Mouse (Mus musculus): ENCODE measurements at regions not wholly inside any gene's neighbourhood (a gene's known extent, or its start where the extent isn't known, plus 50 kb on each side); places are given as distances from the start of the nearest gene placed in this dataset.

DNA sequence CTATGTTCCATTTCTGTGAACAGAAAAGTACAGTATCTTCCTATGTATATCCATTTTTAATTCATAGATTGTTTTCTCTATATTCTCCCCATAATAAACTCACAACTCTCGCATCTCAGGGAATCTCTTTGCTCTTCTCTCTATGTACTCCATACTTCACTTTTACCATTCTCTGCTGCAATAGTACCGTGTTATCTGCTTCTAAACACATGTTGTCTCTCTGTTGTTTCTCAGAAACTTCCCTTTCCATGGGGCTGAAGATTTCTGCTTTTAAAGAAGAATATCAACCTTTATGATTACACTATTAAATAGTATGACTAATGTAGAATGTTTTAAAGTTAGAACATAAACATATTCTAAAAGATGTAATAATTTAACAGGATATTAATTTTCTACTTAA lies 207.9 kb upstream of the Cntn3 start:
- H3K79me2 ChIP-seq (ENCODE audit: control insufficient read depth, insufficient read depth, low read length, poor library complexity): no peaks in the 10 kb centered on the region
- H3K9ac ChIP-seq (ENCODE audit: control insufficient read depth, low read depth, low read length, poor library complexity, severe bottlenecking): no peak overlapping the region
- DNase-seq (ENCODE audit: low read depth, low spot score): peak; percentile 80
- H3K36me3 ChIP-seq (ENCODE audit: control insufficient read depth in 1 of 2, insufficient read depth in 2 of 2, low read length in 2 of 2): peaks cover 0 to 3% of the 10 kb centered on the region in 2 experiments; a peak in 2 of 4 replicates
- no peak overlapping the region for H3K4me3 ChIP-seq (ENCODE audit: control insufficient read depth in 1 of 2, insufficient read depth in 1 of 2, low read depth in 2 of 2, low read length in 2 of 2)
- H3K4me1 ChIP-seq (ENCODE audit: control insufficient read depth in 1 of 2, insufficient read depth in 2 of 2, low read length in 2 of 2): peaks cover 0 to 5% of the 10 kb centered on the region in 2 experiments; a peak in 2 of 4 replicates
- H3K9me3 ChIP-seq (replicated peaks; ENCODE audit: insufficient read depth, low read length): no peaks in the 10 kb centered on the region
- H3K27ac ChIP-seq (ENCODE audit: control insufficient read depth, low read depth, low read length): no peak overlapping the region
- H3K27me3 ChIP-seq (ENCODE audit: control insufficient read depth in 1 of 2, insufficient read depth in 2 of 2, low read length in 2 of 2): no peaks in the 10 kb centered on the region
- no peak for TF ChIP-seq USF2 (IDR thresholded peaks at IDR 0.05; ENCODE audit: borderline replicate concordance in 1 of 2, insufficient read depth in 1 of 2, low read depth in 1 of 2, low read length in 2 of 2)
- TF ChIP-seq MEF2A (IDR thresholded peaks at IDR 0.05; ENCODE audit: extremely low read depth, insufficient replicate concordance, low read depth, low read length, poor library complexity, severe bottlenecking): no peak
- TF ChIP-seq ELF1 (IDR thresholded peaks at IDR 0.05; ENCODE audit: low read depth, low read length): no peak
- no peak for TF ChIP-seq MAFK (IDR thresholded peaks at IDR 0.05; ENCODE audit: borderline replicate concordance, low read depth, low read length)
- TF ChIP-seq TBP (IDR thresholded peaks at IDR 0.05; ENCODE audit: low read depth, low read length): 0 out of 2 replicates have a peak, but pooled peaks have one; percentile 25
- no peak for TF ChIP-seq POLR2AphosphoS2 (IDR thresholded peaks at IDR 0.05; ENCODE audit: low read length)
- TF ChIP-seq MXI1 (IDR thresholded peaks at IDR 0.05; ENCODE audit: low read depth, low read length): no peak
- no peak for TF ChIP-seq POLR2A (IDR thresholded peaks at IDR 0.05; ENCODE audit: control insufficient read depth in 1 of 2, insufficient read depth in 1 of 2, low read depth in 1 of 2, low read length in 2 of 2, poor library complexity in 1 of 2)
- no peak for TF ChIP-seq ZKSCAN1 (IDR thresholded peaks at IDR 0.05; ENCODE audit: low read depth, low read length)
- TF ChIP-seq UBTF (IDR thresholded peaks at IDR 0.05; ENCODE audit: borderline replicate concordance, insufficient read depth, low read depth, low read length): no peak
- no peak for TF ChIP-seq KAT2A (conservative IDR thresholded peaks at IDR 0.05; ENCODE audit: low read depth, low read length)
- TF ChIP-seq HCFC1 (IDR thresholded peaks at IDR 0.05; ENCODE audit: low read depth, low read length): no peak
- no peak for TF ChIP-seq ZC3H11A (IDR thresholded peaks at IDR 0.05; ENCODE audit: low read depth, low read length)
- no peak for TF ChIP-seq E2F4 (IDR thresholded peaks at IDR 0.05; ENCODE audit: borderline replicate concordance, low read depth, low read length)
- TF ChIP-seq CHD1 (IDR thresholded peaks at IDR 0.05; ENCODE audit: low read depth, low read length): no peak
- TF ChIP-seq BHLHE40 (IDR thresholded peaks at IDR 0.05; ENCODE audit: borderline replicate concordance, low read depth, low read length): no peak
- peak; percentile 89 for TF ChIP-seq GATA1 (IDR thresholded peaks at IDR 0.05; ENCODE audit: low read depth, low read length)
- TF ChIP-seq TCF12 (IDR thresholded peaks at IDR 0.05; ENCODE audit: low read depth, low read length): peak; percentile 74; the same call in 1 of the 2 replicates
- TF ChIP-seq EP300 (IDR thresholded peaks at IDR 0.05; ENCODE audit: low read depth in 1 of 2, low read length in 2 of 2): peak; percentile 80 to 93
- TF ChIP-seq CTCF (IDR thresholded peaks at IDR 0.05 in 2 of 3, conservative IDR thresholded peaks at IDR 0.05 in 1 of 3; ENCODE audit: control insufficient read depth in 1 of 3, insufficient read depth in 1 of 3, low read depth in 2 of 3, low read length in 3 of 3, poor library complexity in 1 of 3, severe bottlenecking in 1 of 3): no peak
- TF ChIP-seq SIN3A (IDR thresholded peaks at IDR 0.05; ENCODE audit: low read length): no peak
- TF ChIP-seq MAX (IDR thresholded peaks at IDR 0.05; ENCODE audit: low read length): peak; percentile 36; the same call in 1 of the 2 replicates
- TF ChIP-seq NRF1 (IDR thresholded peaks at IDR 0.05; ENCODE audit: insufficient read depth, low read depth, low read length, poor library complexity, severe bottlenecking): no peak
- no peak for TF ChIP-seq ZMIZ1 (IDR thresholded peaks at IDR 0.05; ENCODE audit: low read depth, low read length)
- TF ChIP-seq MAZ (IDR thresholded peaks at IDR 0.05; ENCODE audit: low read depth, low read length): no peak
- no peak for TF ChIP-seq GABPA (IDR thresholded peaks at IDR 0.05; ENCODE audit: low read depth, low read length)
- no peak for TF ChIP-seq USF1 (IDR thresholded peaks at IDR 0.05; ENCODE audit: low read depth, low read length)
- TF ChIP-seq JUND (IDR thresholded peaks at IDR 0.05; ENCODE audit: low read depth, low read length): no peak
- TF ChIP-seq MYB (IDR thresholded peaks at IDR 0.05; ENCODE audit: low read depth, low read length): no peak
- TF ChIP-seq CHD2 (IDR thresholded peaks at IDR 0.05; ENCODE audit: low read length): no peak
- TF ChIP-seq ZNF384 (IDR thresholded peaks at IDR 0.05; ENCODE audit: low read depth, low read length): no peak
- TF ChIP-seq TAL1 (IDR thresholded peaks at IDR 0.05; ENCODE audit: low read length): peak; percentile 55
- no peak for TF ChIP-seq SMC3 (IDR thresholded peaks at IDR 0.05; ENCODE audit: low read depth, low read length)
- peak; percentile 60; the same call in 1 of the 2 replicates for TF ChIP-seq ETS1 (IDR thresholded peaks at IDR 0.05; ENCODE audit: low read depth, low read length)
- peak; percentile 72 for TF ChIP-seq RCOR1 (IDR thresholded peaks at IDR 0.05; ENCODE audit: low read depth, low read length)
- TF ChIP-seq MYC (IDR thresholded peaks at IDR 0.05; ENCODE audit: low read depth, low read length): peak; percentile 61; the same call in 1 of the 2 replicates
- TF ChIP-seq RAD21 (IDR thresholded peaks at IDR 0.05; ENCODE audit: low read depth, low read length): no peak
- TF ChIP-seq NELFE (IDR thresholded peaks at IDR 0.05; ENCODE audit: low read depth, low read length): no peak
